Mouse (Mus musculus): Measurements from ENCODE around the gene Smim22.

Smim22 gene

DNA sequence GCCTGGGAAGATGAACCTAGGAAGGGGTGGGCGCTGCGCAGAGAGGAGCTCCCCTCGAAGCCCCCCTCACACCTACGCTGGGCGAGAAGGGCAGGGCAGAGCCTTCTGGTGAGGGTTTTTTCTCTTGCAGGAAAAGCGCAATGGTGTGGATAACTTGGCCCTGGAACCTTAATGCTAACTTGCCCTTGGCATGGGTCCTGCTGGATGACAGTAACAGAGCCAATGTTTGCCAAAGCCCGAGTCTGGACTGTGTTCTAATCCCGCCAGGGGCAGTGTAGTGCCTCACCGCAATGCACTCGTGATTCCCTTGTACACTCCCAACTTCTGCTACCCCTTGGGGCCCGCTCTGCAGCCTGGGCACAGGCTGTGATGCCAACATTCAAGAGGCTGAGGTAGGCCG, 988 bp downstream of the Smim22 start:
- DNase-seq (ENCODE audit: low read depth, low spot score) = no peak

DNA sequence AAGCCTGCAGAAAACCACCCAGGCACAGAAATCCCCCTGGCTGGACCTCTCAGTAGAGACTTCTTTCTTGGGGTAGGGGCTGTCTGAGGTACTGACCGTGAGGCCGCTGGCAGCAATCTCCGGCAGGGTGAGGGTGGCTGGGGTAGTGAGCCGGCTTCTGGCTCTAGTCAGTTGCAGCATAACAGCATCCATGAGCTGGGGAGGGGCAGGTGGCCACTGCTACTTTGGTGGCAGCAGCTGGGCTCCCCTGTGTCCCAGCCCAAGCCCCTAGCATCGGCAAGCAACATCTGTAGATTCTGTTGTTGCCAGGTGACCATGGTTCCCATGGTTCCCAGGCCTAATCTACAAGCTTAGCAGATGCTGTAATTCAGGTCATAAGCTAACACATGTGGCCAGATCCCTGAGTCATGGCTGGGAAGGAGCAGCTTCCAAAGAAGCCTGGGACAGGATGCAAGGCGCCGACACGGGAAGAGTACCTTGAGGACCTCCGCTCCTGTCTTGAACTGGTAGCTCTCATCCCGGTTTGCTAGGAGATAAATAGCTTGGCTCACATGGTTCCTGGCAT, 3.4 kb downstream of the Smim22 start:
- no peak for DNase-seq (ENCODE audit: low read depth, low spot score)

DNA sequence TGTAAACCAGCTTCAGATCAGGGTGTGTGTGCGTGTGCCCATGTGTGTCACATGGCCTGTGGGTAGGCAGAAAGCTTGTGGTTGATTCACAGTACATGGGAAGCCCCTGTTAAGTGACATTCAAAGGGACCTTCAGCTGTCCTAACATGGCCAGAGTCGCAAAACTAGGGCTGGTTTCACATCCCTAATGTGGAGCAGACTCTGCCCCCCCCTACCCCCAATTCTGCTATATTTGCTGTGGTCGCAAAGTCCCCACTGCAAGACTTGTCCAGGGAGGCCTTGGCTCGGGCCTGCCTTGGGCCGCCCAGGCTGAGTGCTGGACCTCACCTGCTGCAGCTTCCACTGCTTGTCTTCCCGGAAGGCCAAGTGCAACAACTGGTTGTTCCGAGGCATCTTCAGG, 4.2 kb downstream of the Smim22 start:
- DNase-seq (ENCODE audit: low read depth, low spot score) = no peak

DNA sequence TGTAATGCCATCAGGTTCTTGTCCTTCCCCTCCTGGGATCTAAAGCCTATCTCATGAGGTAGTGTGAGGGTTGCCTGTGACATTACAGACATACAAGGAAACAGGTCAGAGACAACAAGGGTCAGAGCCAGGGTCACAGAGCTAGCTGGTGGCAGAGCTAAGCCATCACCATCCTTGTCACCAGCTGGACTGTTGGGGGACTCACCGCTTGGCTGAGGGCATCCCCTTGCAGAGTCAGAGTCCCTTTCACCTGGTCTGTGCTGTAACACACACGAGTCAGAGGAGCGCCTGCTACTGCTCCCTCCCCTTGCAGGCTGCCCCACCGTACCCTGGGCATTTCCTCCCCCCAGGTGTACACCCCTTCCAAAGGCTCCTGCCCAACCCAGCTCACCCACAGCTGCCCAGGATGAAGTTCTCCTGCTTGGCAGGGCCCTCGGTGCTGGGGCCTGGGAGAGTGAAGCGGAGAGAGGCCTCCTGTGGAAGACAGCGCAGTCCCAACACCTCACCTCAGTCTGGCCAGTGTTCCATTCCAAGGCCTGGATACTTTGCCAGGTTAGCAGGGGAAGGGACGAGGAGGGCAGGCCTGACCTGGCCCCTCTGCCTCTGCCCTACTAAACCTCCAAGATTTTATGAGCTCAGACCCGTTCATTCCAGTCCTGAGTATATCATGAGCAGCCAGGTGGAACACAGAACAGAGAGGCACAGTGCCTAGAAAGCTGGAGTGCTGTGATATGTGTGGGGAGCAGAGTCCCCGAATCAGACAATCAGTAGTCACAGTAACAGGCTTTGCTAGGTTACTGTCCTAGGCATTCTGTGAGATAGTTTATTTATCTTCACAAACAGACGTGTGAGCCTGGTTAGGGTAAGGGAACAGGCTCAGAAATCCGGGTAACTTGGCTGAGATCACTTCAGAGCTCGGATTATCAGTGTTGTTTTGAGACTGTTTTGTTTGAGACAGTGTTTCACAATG, 5.2 kb downstream of the Smim22 start:
- no peak for DNase-seq (ENCODE audit: low read depth, low spot score)

DNA sequence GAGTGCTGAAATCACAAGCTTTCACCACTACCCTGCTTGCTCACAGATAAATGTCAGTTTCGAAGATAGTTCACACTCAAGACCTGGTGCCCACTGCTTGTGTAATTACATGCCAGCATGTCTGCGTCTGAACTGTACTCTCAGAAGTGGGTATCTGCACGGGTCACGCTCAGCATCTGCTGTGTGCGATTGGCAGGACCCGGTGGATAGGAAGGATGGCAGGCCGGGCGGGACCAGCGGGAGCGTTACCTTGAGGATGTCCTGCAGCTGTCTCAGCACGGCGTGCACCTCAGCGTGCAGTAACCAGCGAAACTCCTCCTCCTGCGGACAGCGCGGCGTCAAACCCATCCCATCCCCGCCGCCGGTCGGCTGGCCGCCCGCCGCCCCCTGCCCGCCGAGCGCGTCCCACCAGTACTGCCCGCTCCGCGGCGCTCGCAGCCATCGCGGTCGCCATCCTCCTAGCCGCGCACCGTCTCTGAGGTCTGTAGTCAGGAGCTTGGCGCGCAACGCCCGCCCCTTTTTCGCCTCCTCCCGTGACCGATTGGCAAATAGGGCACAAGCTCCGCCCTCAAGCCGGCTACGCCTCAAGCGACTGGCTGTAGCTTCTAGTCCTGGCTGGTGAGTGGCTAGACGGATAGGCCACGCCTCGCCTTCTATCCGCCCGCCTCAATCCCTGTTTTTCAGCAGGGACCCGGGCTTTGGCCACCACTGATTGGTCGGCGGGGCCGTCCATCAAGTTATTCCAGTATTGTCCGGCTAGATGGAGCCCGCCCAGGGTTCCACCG, 6.2 kb downstream of the Smim22 start, which contains the start of gene Rogdi:
TSS of gene Rogdi (minus strand) at position 500 of the 785 bp plus-strand sequence.
- peak; percentile 97 for DNase-seq (ENCODE audit: low read depth, low spot score)

GRCm38 (mm10) chr16:5014578-5014977, 7.5 kb downstream of the Smim22 start:
- DNase-seq (ENCODE audit: low read depth, low spot score) = no peak

GRCm38 (mm10) chr16:5024021-5024420, 16.9 kb downstream of the Smim22 start:
- no peak for DNase-seq (ENCODE audit: low read depth, low spot score)

DNA sequence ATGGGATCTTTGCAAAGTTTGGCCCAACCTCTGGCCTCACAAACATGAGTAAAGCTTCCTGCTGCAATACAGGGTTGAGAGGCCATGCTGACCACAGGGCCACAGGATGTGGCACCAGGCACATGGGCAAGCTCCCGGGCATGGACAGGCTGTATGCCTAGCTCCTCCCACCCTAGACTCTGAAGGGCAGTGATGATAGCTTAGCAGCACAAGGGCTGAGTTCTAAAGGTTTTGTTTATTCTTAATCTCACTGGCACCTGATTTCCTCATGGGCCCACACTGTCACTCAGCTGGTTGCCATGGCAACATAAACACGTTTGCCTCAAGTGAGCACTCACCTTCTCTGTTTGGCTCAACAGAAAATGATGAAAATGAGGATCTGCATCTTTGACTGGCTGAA, 22.8 kb downstream of the Smim22 start:
- DNase-seq (ENCODE audit: low read depth, low spot score) = no peak

GRCm38 (mm10) chr16:5035591-5035990, 28.5 kb downstream of the Smim22 start:
- no peak for DNase-seq (ENCODE audit: low read depth, low spot score)

GRCm38 (mm10) chr16:5036649-5037234, 29.7 kb downstream of the Smim22 start:
- no peak for DNase-seq (ENCODE audit: low read depth, low spot score)

DNA sequence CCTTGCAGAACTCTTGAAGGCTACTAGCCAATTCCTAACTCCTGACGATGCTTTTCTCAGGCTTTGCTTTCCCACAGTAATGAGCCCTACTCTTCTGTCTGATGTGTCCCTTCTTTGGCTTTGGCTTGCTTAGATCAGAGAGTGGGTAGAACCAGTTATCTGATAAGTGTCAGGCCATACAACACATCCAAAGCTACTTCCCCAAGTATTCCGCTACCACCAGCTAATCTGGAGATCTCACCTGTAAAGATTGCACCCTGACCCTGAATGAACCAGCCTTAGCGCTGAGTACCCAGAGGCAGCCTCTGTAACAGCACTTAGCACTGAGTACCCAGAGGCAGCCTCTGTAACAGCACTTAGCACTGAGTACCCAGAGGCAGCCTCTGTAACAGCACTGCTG, 38.2 kb downstream of the Smim22 start:
- no peak for DNase-seq (ENCODE audit: low read depth, low spot score)

DNA sequence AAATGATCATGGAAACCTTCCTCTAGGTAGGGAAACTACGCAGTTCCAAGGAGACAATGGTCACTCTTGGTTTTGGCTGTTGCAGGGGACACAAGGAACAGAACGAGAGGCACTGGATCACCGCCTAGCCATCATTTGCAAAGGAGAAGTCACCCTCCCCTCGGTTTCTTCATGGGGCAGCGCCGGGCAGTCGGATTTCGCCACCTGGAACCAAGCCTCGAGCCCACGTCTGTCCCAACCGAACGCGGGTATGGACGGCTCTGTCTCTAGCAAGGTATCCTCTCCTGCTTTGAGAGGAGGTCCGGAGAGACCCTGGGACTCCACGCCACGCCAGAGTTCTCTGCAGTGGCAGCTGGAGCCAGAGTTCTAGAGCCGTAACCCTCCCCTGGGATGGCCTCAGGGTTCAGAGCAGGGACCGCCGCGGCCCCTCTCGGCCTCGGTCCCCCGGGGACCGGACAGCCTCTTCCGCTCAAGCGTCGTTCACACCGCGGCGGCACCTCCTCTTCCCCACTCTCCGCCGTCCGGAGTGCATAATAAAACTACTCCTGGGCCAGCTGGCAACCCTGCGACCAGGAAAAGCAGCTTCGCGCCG, 42.2 kb downstream of the Smim22 start:
- no peak for DNase-seq (ENCODE audit: low read depth, low spot score)

GRCm38 (mm10) chr16:5049774-5050234, 42.7 kb downstream of the Smim22 start, which contains the start of the genes Glyr1 and Ubn1:
Glyr1 (minus strand) TSS chr16:5049863.
Ubn1 (plus strand) TSS chr16:5050057.
- DNase-seq (ENCODE audit: low read depth, low spot score) = peak; percentile 98

DNA sequence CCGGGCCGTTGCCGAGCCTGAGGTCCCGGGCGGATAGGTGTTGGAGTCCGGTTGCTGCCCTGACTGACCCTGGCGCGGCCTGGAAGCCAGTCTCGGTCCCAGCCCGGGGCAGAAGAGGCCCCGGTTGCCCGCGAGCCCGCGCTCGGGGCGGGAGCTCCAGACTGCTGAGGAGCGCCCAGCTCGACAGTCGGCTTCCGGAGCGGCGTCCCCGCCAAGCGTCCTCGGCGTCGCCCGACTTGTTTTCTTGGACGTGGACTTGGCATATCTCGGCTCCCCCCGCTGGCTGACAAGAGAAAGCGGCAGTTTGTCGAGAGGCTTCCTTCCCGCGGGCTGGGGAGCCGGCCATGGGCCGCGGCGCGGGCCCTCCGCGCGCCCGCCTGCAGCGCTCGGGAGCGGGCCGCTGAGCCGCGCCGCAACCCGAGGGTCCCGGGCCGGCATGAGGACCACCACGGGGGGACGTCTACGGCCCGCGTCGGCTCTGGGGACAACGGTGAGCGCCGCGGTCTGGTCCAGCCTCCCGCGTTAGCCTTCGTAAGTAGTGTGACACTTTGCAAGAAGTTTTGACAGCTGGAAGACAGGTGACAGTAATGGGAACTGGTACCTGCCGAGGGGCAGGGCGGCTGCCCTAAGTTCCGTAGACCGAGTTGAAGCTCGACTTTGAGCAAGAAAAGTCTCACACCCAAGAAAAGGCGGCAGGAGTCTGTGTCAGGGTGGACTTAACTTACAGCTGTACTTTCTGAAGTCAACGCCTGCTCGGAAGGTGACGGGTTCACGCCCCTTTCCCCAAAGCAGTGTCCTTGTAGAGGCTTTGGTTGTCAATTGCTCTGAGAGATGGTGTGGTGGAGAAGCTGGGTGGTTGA, 43.4 kb downstream of the Smim22 start:
- DNase-seq (ENCODE audit: low read depth, low spot score) = peak; percentile 14

All from WW6 (cell line).